Mouse (Mus musculus) kidney, adult 2 months (tissue): ENCODE measurements at regions not wholly inside any gene's neighbourhood (a gene's known extent, or its start where the extent isn't known, plus 50 kb on each side); places are given as distances from the start of the nearest gene placed in this dataset.
"Not testable (repeated sequence)": the region's sequence is repeated elsewhere in the genome, so short reads cannot be mapped to it uniquely, and the experiment has no call there.

Experiments
- DNase-seq: peaks from one replicate; pipeline ENCODE4 v3.0.0; 2021
- H3K27ac ChIP-seq: fragments of 200-500 bp; 2 replicates; pipeline ENCODE4 v1.5.1; 2012; ENCODE audit warnings: low read depth, low read length, control low read depth, inconsistent platforms; ENCODE audit not compliant: insufficient read depth
- H3K27me3 ChIP-seq: fragments of 200-500 bp; replicated peaks from 2 replicates; pipeline ENCODE4 v1.6.1; 2012; ENCODE audit warnings: mild to moderate bottlenecking, moderate library complexity, low read length, inconsistent platforms; ENCODE audit not compliant: control insufficient read depth, insufficient read depth
- H3K36me3 ChIP-seq: fragments of 200-500 bp; 2 replicates; pipeline ENCODE4 v1.6.1; 2012; ENCODE audit warnings: mild to moderate bottlenecking, moderate library complexity, low read length, inconsistent platforms; ENCODE audit not compliant: control insufficient read depth, insufficient read depth
- H3K4me1 ChIP-seq: fragments of 200-500 bp; 2 replicates; pipeline ENCODE4 v1.6.1; 2011; ENCODE audit warnings: low read length; ENCODE audit not compliant: control insufficient read depth, insufficient read depth
- H3K4me3 ChIP-seq: fragments of 200-500 bp; 2 replicates; pipeline ENCODE4 v1.5.1; 2011; ENCODE audit warnings: mild to moderate bottlenecking, low read depth, low read length, control low read depth; ENCODE audit not compliant: insufficient read depth
- CTCF ChIP-seq: fragments of 200-500 bp; conservative IDR thresholded peaks from 2 replicates; pipeline ENCODE4 v1.5.1; 2011; ENCODE audit warnings: low read depth, mild to moderate bottlenecking, control low read depth, low read length, moderate library complexity, mixed read lengths; ENCODE audit not compliant: insufficient read depth, insufficient read length
- POLR2A ChIP-seq: fragments of 200-500 bp; IDR thresholded peaks from one replicate; pipeline ENCODE4 v1.6.1; 2011; ENCODE audit warnings: low read depth, low read length, control low read depth
- WGBS: fragments of 180-500 bp; shearing (Covaris S2); methylation state at CpG from one replicate; pipeline ENCODE4 v1.1.7; 2018; 5-methylcytosine and 5-hydroxymethylcytosine counted together

- H3K27me3 ChIP-seq = no peaks in the 10 kb centered on the region
- no peak overlapping the region for H3K4me3 ChIP-seq
- H3K36me3 ChIP-seq = no peaks in the 10 kb centered on the region
- 90% methylated on average over 1 of the region's 1 CpGs for WGBS
- no peak overlapping the region for H3K27ac ChIP-seq
- DNase-seq = no peak
- no peak for TF ChIP-seq POLR2A
- TF ChIP-seq CTCF = no peak
- H3K4me1 ChIP-seq = no peaks in the 10 kb centered on the region
Observed at GRCm38 (mm10) chr14:17556458-17556857, 103.6 kb upstream of the Thrb start.

DNA sequence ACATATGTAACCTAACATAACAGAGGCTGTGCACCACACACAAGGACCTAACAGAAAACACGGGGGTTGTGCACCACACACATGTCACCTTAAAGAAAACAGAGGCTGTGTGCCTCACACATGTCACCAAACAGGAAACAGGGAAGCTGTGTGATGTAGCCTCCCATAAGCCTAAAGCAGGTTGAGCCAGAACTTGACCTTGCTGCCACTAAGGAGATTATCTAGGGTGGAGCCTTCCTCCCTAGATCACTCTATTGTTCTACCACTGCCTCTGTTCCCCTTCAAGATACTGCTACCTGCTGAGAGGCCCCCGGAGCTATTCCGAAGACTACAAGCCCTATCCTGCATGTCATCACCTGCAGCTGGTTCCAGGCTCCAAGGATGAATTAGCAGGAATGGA lies 100.1 kb upstream of the Thrb start:
- WGBS = 48% methylated on average over 3 of the region's 3 CpGs
- H3K27ac ChIP-seq, DNase-seq, H3K4me3 ChIP-seq, H3K36me3 ChIP-seq, H3K27me3 ChIP-seq, H3K4me1 ChIP-seq: not testable (repeated sequence)

DNA sequence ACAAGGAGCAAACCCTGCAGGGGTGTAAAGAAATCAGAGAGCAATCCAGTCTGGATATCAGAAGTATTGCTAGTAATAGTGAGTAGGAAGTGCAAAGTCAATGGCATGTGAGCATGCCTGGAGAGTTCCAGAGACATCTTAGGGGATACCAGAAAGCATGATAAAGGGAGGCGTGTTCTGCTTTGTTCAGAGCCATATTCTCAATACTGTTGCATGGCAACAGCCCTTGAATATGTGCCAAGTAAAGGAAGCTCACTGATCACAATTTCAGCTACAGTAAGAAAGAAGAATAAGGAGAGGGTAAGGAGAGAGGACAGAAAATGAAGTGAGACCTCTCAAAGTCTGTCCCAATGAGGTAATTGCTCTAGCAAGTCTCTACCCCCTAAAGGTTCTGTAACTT lies 92.1 kb upstream of the Thrb start:
- no peaks in the 10 kb centered on the region for H3K4me1 ChIP-seq

GRCm38 (mm10) chr14:17569087-17569636 lies 90.9 kb upstream of the Thrb start:
- Histone ChIP-seq H3K27me3 (no peaks in the 10 kb centered on the region), H3K36me3 (no peaks in the 10 kb centered on the region), H3K27ac (no peak overlapping the region), H3K4me1 (no peaks in the 10 kb centered on the region), H3K4me3 (no peak overlapping the region)
- 58% methylated on average over 2 of the region's 2 CpGs for WGBS
- no peak for DNase-seq
- TF ChIP-seq POLR2A (no peak), CTCF (no peak)

More for the DNA sequence above, 92.1 kb upstream of the Thrb start:
- no peak for TF ChIP-seq POLR2A
- no peak for TF ChIP-seq CTCF
- H3K36me3 ChIP-seq = no peaks in the 10 kb centered on the region
- H3K4me3 ChIP-seq = no peak overlapping the region
- no peaks in the 10 kb centered on the region for H3K27me3 ChIP-seq
- H3K27ac ChIP-seq = no peak overlapping the region
- 76% methylated on average over 1 of the region's 1 CpGs for WGBS
- no peak for DNase-seq

GRCm38 (mm10) chr14:17578776-17579175 lies 81.3 kb upstream of the Thrb start:
- no peak for TF ChIP-seq POLR2A
- TF ChIP-seq CTCF = no peak
- no peak overlapping the region for H3K27ac ChIP-seq
- WGBS = 73% methylated on average over 1 of the region's 1 CpGs
- no peaks in the 10 kb centered on the region for H3K4me1 ChIP-seq
- no peak overlapping the region for H3K4me3 ChIP-seq
- no peaks in the 10 kb centered on the region for H3K36me3 ChIP-seq
- no peak for DNase-seq
- no peaks in the 10 kb centered on the region for H3K27me3 ChIP-seq

DNA sequence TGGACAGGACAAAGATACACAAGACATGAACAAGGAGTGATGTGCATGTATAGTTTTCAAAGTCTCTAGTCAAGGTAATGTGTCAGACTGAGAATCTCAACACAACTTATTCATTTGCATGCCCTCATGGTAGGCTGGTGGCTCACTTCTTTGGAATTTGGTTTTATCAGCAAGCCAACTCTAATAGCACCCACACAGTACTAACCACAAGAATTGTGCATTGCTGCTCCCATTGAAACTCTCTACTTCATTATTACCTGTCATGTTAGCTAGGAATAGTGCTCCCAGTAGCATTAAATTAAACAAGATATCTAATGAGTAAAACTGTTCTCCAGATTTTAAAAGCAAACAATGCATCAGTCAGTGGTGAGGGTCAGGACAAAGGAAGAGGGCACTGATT lies 70.5 kb upstream of the Thrb start:
- Histone ChIP-seq H3K4me1 (no peaks in the 10 kb centered on the region), H3K27ac (no peak overlapping the region), H3K36me3 (no peaks in the 10 kb centered on the region), H3K4me3 (no peak overlapping the region), H3K27me3 (no peaks in the 10 kb centered on the region)
- no peak for DNase-seq
- TF ChIP-seq CTCF (no peak), POLR2A (no peak)

GRCm38 (mm10) chr14:17599553-17599952 lies 60.5 kb upstream of the Thrb start:
- no peaks in the 10 kb centered on the region for H3K4me1 ChIP-seq
- DNase-seq = no peak
- H3K4me3 ChIP-seq = no peak overlapping the region
- 66% methylated on average over 5 of the region's 5 CpGs for WGBS
- H3K27ac ChIP-seq = no peak overlapping the region
- H3K36me3 ChIP-seq = no peaks in the 10 kb centered on the region
- no peaks in the 10 kb centered on the region for H3K27me3 ChIP-seq
- no peak for TF ChIP-seq POLR2A
- no peak for TF ChIP-seq CTCF

GRCm38 (mm10) chr14:17602357-17602756 lies 57.7 kb upstream of the Thrb start:
- TF ChIP-seq POLR2A = no peak
- TF ChIP-seq CTCF = no peak
- DNase-seq = no peak
- Histone ChIP-seq H3K4me1 (no peaks in the 10 kb centered on the region), H3K27me3 (no peaks in the 10 kb centered on the region), H3K36me3 (no peaks in the 10 kb centered on the region), H3K27ac (no peak overlapping the region), H3K4me3 (no peak overlapping the region)
- WGBS = 68% methylated on average over 1 of the region's 1 CpGs
